Mouse (Mus musculus) neural tube, embryonic 15.5 days (tissue): ENCODE results near the gene Mink1. TPM values are rescaled to one million over a fixed set of nuclear protein-coding genes. Genes with fewer than 3 reads are reported as not detected.

Experiments
- ATAC-seq: fragments of 200-750 bp; cut with Nextera tagmentation; 2 replicates; pipeline ENCODE4 v1.8.0; 2017; ENCODE audit warnings: mild to moderate bottlenecking, moderate TSS enrichment, moderate library complexity; ENCODE audit not compliant: low FRiP score
- H3K27ac ChIP-seq: fragments of 300-500 bp; sonication (generic); replicated peaks from 2 replicates; pipeline ENCODE4 v1.5.1; 2015; ENCODE audit warnings: mild to moderate bottlenecking, inconsistent platforms
- H3K27me3 ChIP-seq: fragments of 300-500 bp; sonication (generic); replicated peaks from 2 replicates; pipeline ENCODE4 v1.6.1; 2015; ENCODE audit warnings: inconsistent platforms
- H3K36me3 ChIP-seq: fragments of 300-500 bp; sonication (generic); 2 replicates; pipeline ENCODE4 v1.6.1; 2015; ENCODE audit warnings: inconsistent platforms
- H3K4me1 ChIP-seq: fragments of 300-500 bp; sonication (generic); 2 replicates; pipeline ENCODE4 v1.6.1; 2015; ENCODE audit warnings: inconsistent platforms
- H3K4me2 ChIP-seq: fragments of 300-500 bp; sonication (generic); 2 replicates; pipeline ENCODE4 v1.6.1; 2015; ENCODE audit warnings: inconsistent platforms, mild to moderate bottlenecking, moderate library complexity
- H3K4me3 ChIP-seq: fragments of 300-500 bp; sonication (generic); replicated peaks from 2 replicates; pipeline ENCODE4 v1.5.1; 2015; ENCODE audit warnings: mild to moderate bottlenecking, inconsistent platforms
- H3K9ac ChIP-seq: fragments of 300-500 bp; sonication (generic); replicated peaks from 2 replicates; pipeline ENCODE4 v1.6.1; 2015; ENCODE audit warnings: mild to moderate bottlenecking, inconsistent platforms
- H3K9me3 ChIP-seq: fragments of 300-500 bp; sonication (generic); replicated peaks from 2 replicates; pipeline ENCODE4 v1.6.1; 2016; ENCODE audit warnings: inconsistent platforms
- WGBS: fragments of 180-500 bp; shearing (Covaris S2); methylation state at CpG from one replicate; pipeline ENCODE4 v1.1.7; 2015; ENCODE audit warnings: mixed read lengths; 5-methylcytosine and 5-hydroxymethylcytosine counted together
- polyA plus RNA-seq: library from polyadenylated mRNA; unstranded; fragments of >200 nt; fragmentation: Nextera tagmentation; extraction: Ambion mirVana; gene quantifications from 2 replicates; pipeline ENCODE4 v1.2.1, GENCODE M21; 2015

Mink1 gene
- polyA plus RNA-seq, 1 experiment from 2014 or later: 16.6 TPM

GRCm38 (mm10) chr11:70650322-70651175 is 87.9 kb downstream of the Mink1 start:
- no peak for ATAC-seq
- no peaks in the 10 kb centered on the region for H3K27me3 ChIP-seq
- H3K4me2 ChIP-seq: no peak overlapping the region
- no peak overlapping the region for H3K4me3 ChIP-seq
- no peak overlapping the region for H3K27ac ChIP-seq
- H3K9me3 ChIP-seq: no peaks in the 10 kb centered on the region
- 0 out of 2 replicates have a peak overlapping the region, but pooled peaks have one; percentile 0 for H3K9ac ChIP-seq
- WGBS: 77% methylated on average over 12 of the region's 12 CpGs
- peaks cover 35% of the 10 kb centered on the region for H3K36me3 ChIP-seq
- peaks cover 72% of the 10 kb centered on the region for H3K4me1 ChIP-seq

- Histone ChIP-seq H3K9ac (no peak overlapping the region), H3K27ac (no peak overlapping the region), H3K4me1 (peaks cover 72% of the 10 kb centered on the region), H3K36me3 (peaks cover 35% of the 10 kb centered on the region), H3K9me3 (no peaks in the 10 kb centered on the region), H3K4me2 (no peak overlapping the region), H3K27me3 (no peaks in the 10 kb centered on the region), H3K4me3 (no peak overlapping the region)
- 84% methylated on average over 2 of the region's 2 CpGs for WGBS
- ATAC-seq: no peak
These were observed 88.7 kb downstream of the Mink1 start for GRCm38 (mm10) chr11:70651391-70651790.

DNA sequence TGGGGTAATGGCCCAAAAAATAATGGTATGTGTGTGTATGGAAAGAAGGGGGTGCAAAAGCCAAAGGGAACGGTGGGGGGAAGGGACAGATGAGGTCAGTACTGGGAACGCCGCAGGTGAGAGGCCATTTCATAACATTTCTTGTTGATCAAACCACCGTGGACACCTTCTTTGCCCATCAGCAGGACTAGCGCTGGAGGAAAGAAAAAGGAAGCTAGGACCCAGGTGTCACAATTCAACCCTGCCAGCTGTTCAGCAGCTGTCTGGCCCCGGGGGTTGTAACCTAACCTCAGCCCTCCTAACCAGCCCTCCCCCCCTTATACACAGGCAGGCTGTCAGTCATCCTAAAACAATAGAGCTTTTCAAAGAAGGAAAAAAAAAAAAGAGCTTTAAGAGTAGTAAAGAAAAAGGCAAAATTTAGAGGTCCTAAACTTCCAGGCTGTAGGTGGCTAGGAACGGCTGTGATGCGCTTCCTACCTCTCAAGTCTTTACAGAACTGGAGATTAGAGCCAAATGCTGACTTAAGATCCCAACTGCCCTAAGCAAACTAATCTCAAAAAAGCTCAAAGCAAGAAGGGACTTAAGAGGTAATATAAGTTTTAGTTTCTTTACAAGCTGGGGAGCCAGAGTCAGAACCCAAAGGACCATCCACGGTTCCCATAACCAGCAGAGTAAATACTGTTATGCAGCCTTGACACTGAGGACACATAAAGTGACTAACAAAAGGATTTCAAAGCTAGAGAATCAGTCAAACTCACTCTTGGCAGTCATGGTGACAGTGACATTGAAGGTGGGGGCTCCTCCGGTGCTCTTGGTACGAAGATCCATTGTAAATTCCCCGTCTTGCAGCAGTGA is 89.6 kb downstream of the Mink1 start:
- Histone ChIP-seq H3K9ac (peak overlapping the region; percentile 86), H3K36me3 (peaks cover 35% of the 10 kb centered on the region), H3K4me2 (peak overlapping the region; percentile 91), H3K27ac (no peak overlapping the region), H3K27me3 (no peaks in the 10 kb centered on the region), H3K4me3 (peak overlapping the region; percentile 69), H3K4me1 (peaks cover 78% of the 10 kb centered on the region), H3K9me3 (no peaks in the 10 kb centered on the region)
- 69% methylated on average over 12 of the region's 12 CpGs for WGBS
- ATAC-seq: no peak

DNA sequence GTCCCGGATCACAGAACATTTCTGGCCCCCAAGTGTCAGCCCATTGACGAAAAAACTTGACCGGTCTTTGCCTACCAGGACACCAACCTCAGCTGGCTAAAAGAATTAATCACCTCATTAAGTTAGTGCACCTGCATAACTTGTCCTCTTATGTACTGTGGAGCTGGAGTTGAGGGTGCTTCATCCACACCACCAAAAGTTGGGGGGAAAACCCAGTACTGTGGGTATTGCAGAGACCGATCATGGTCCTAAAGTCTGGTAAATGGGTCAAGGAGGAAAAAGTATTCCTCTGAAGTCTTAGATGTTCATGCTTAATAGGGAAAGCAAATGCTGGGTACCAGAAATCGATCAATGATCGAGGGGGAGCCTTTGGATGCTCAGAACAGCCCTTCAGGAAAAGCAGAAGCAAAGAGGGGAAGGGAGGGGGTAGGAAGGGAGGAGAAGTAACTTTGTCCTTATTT is 90.2 kb downstream of the Mink1 start:
- Histone ChIP-seq H3K4me3 (peak overlapping the region; percentile 69), H3K4me2 (peak overlapping the region; percentile 91), H3K27me3 (no peaks in the 10 kb centered on the region), H3K4me1 (peaks cover 74% of the 10 kb centered on the region), H3K27ac (peak overlapping the region; percentile 95), H3K9ac (peak overlapping the region; percentile 86), H3K9me3 (no peaks in the 10 kb centered on the region), H3K36me3 (peaks cover 35% of the 10 kb centered on the region)
- WGBS: 64% methylated on average over 6 of the region's 6 CpGs
- no peak for ATAC-seq

DNA sequence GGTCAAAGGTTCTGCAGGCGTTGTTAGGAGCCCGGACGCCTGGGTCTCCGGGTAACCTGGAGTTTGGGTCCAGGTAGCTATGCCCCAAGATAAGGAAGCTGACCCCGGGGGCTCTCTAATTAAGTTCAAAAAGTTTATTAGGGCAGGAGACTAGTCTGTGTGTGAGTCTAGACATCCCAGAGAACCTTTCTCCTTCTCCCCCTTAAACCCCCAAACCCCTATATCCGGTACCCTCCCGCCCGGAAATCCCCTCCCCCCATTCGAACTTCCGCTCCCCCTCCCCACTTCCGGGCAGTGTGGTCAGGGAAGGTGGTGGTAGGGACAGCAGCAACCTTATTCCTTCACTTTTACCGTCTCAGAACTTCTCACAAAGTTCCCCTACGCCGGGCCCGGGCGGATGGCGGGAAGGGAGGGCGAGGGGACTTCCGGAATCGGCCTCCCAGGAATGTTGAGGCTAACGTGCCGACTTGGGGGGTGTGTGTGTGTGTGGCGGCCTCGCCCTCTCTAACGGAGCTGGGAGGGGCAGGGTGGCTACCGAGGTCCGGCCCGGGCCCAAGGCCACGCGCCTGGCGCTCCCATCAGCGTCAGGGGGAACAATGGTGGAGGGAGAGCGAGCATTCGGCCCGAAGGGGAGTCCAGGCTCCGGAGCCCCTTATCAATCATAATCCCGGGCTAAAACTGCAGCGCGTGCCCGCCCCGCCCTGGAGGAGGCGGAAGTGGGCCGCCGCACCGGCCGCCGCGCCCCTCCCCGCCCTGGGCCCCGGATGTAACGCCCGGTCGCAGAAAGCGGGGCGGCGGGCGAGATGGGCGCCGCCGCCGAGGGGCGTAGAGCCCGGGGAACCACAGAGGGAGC is 90.9 kb downstream of the Mink1 start:
- Histone ChIP-seq H3K4me3 (peak overlapping the region; percentile 69), H3K4me1 (peaks cover 68% of the 10 kb centered on the region), H3K36me3 (peaks cover 35% of the 10 kb centered on the region), H3K9me3 (no peaks in the 10 kb centered on the region), H3K27ac (peak overlapping the region; percentile 95), H3K27me3 (no peaks in the 10 kb centered on the region), H3K4me2 (peak overlapping the region; percentile 91), H3K9ac (peak overlapping the region; percentile 86)
- ATAC-seq: peak; percentile 67
- 1% methylated on average over 56 of the region's 63 CpGs for WGBS

- H3K4me1 ChIP-seq: peaks cover 60% of the 10 kb centered on the region
- H3K4me3 ChIP-seq: peak within 1 kb of the TSS; percentile 69
- WGBS: under 1% methylated on average over 48 of the region's 61 CpGs
These were observed 91.7 kb downstream of the Mink1 start, which contains the start of gene Pfn1 for GRCm38 (mm10) chr11:70654198-70654922. Gene Pfn1 (minus strand): TSS chr11:70654644.

GRCm38 (mm10) chr11:70654923-70655570 is 92.4 kb downstream of the Mink1 start:
- ATAC-seq: peak; percentile 65
- H3K4me3 ChIP-seq: peak overlapping the region; percentile 69
- no peaks in the 10 kb centered on the region for H3K9me3 ChIP-seq
- H3K4me2 ChIP-seq: peak overlapping the region; percentile 91
- H3K9ac ChIP-seq: peak overlapping the region; percentile 86
- peaks cover 54% of the 10 kb centered on the region for H3K4me1 ChIP-seq
- H3K36me3 ChIP-seq: peaks cover 20% of the 10 kb centered on the region
- no peaks in the 10 kb centered on the region for H3K27me3 ChIP-seq
- H3K27ac ChIP-seq: peak overlapping the region; percentile 95
- WGBS: under 1% methylated on average over 48 of the region's 48 CpGs

More at GRCm38 (mm10) chr11:70654198-70654922, 91.7 kb downstream of the Mink1 start, which contains the start of gene Pfn1:
- Histone ChIP-seq H3K4me2 (peak within 1 kb of the TSS; percentile 91), H3K9me3 (no peaks in the 10 kb centered on the region), H3K27ac (peak within 1 kb of the TSS; percentile 95), H3K9ac (peak within 1 kb of the TSS; percentile 86), H3K36me3 (peaks cover 27% of the 10 kb centered on the region), H3K27me3 (no peaks in the 10 kb centered on the region)
- ATAC-seq: peak; percentile 76

DNA sequence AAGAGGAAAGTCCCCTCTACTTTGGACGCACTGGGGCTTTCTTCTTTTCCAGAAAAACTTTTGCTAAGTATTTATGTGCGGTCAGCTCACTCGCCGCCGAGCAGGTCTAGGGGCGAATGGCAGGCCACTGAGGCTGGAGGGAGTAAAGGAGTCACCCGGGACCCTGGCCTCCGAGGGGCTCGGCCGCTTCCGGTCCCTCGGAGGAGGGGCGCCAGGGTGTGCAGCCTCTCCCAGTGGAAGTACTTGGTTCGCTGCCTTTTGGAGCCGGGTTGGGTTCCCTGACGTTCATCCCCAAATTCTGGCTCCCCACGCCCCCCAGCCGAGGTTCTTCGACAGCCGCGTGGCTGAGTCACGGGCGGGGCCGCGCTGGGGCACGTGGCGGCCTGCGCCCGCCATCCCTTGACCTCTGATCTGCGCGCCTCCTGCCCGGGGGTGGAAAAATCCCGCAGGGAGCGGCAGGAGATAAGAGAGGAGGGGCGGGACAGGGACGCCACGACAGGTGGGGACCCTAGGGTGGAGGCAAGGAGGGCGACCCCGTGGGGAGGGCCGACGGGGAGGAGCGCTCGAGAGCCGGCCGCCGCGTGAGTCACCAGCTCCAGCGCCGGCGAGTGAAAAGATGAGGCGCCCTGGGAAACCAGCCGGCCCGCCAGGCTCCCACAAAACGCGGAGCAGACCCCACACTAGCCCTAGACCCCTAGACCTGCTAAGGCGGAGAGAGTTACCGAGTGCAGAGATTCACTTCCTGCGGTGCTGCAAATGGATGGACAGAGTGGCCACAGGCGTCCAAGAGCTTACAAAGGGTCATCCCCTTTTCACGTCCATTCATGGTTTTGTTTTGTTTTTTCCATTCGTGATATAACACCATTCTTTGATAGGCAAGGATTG is 93.1 kb downstream of the Mink1 start:
- Histone ChIP-seq H3K9ac (peak overlapping the region; percentile 86), H3K27ac (peak overlapping the region; percentile 95), H3K4me1 (peaks cover 49% of the 10 kb centered on the region), H3K4me2 (peak overlapping the region; percentile 91), H3K9me3 (no peaks in the 10 kb centered on the region), H3K4me3 (peak overlapping the region; percentile 69), H3K36me3 (peaks cover 12% of the 10 kb centered on the region), H3K27me3 (no peaks in the 10 kb centered on the region)
- WGBS: under 1% methylated on average over 61 of the region's 61 CpGs
- ATAC-seq: no peak

DNA sequence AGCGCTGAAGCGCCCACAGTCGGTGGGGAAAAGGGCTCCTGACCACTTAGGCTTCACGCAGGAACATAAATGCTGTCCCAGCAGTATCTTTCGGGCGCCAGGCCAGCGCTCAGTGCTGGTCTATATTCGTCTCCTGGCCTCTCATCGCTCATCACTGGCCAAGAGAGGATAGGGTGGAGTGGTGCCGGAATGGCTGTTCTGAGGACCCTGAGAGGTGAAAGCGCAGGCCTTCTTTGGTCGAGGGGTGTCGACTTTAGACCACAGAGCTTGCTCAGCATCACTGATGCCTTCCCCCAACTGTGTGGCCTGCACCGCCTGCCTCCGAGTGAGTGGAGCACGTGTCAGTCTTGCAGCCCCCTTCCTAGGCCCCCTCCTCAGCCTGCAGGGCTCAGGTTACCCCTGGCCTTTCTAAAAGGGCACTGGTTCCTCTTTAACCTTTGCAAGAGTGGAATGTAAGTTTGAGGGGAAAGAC is 93.8 kb downstream of the Mink1 start:
- Histone ChIP-seq H3K36me3 (peaks cover 5% of the 10 kb centered on the region), H3K9ac (peak overlapping the region; percentile 86), H3K4me3 (peak overlapping the region; percentile 69), H3K4me1 (peaks cover 42% of the 10 kb centered on the region), H3K4me2 (peak overlapping the region; percentile 91), H3K9me3 (no peaks in the 10 kb centered on the region), H3K27me3 (no peaks in the 10 kb centered on the region), H3K27ac (peak overlapping the region; percentile 95)
- 6% methylated on average over 16 of the region's 16 CpGs for WGBS
- ATAC-seq: no peak
